Mouse (Mus musculus): ENCODE measurements around the gene Gm8232. TPM values are rescaled to one million over a fixed set of nuclear protein-coding genes. Genes with fewer than 3 reads are reported as not detected.
"Not testable (repeated sequence)": the region's sequence is repeated elsewhere in the genome, so short reads cannot be mapped to it uniquely, and the experiment has no call there.

Gm8232 gene
- not detected in 2 replicates for polyA plus RNA-seq (2015; fragmentation: Nextera tagmentation; extraction: Ambion mirVana)

- WGBS, result 95% methylated on average over 3 of the region's 3 CpGs
- H3K9me3 ChIP-seq; H3K27me3 ChIP-seq; H3K4me3 ChIP-seq; H3K9ac ChIP-seq (replicated peaks); H3K27ac ChIP-seq (replicated peaks); H3K4me2 ChIP-seq (replicated peaks); H3K36me3 ChIP-seq; H3K4me1 ChIP-seq; ATAC-seq (replicated peaks): not testable (repeated sequence)
Measured at GRCm38 (mm10) chr14:44433335-44433734, at the start of gene Gm8232. TSS of gene Gm8232 (plus strand) at chr14:44433635.

GRCm38 (mm10) chr14:44384233-44384632, 49.2 kb upstream of the Gm8232 start:
- whole genome bisulfite sequencing, result 83% methylated on average over 4 of the region's 4 CpGs
- H3K9me3 ChIP-seq; H3K9ac ChIP-seq (replicated peaks); H3K4me2 ChIP-seq (replicated peaks); H3K36me3 ChIP-seq; H3K4me3 ChIP-seq; H3K4me1 ChIP-seq; ATAC-seq (replicated peaks); H3K27me3 ChIP-seq; H3K27ac ChIP-seq (replicated peaks): not testable (repeated sequence)

- not testable (repeated sequence) for ATAC-seq (replicated peaks); H3K27ac ChIP-seq (replicated peaks); H3K4me1 ChIP-seq; H3K9me3 ChIP-seq; H3K4me3 ChIP-seq; H3K27me3 ChIP-seq; H3K36me3 ChIP-seq; H3K4me2 ChIP-seq (replicated peaks); H3K9ac ChIP-seq (replicated peaks)
- no CpG with 5 or more reads among the region's 2 CpGs for WGBS
Measured at GRCm38 (mm10) chr14:44410588-44410987, 22.8 kb upstream of the Gm8232 start, which contains the start of gene Gm3371. TSS of gene Gm3371 (minus strand) at chr14:44410688.

Other genes starting within 250 kb of the Gm8232 start
- gene Gm8212, start 236.0 kb upstream of the Gm8232 start, polyA plus RNA-seq (2015; fragmentation: Nextera tagmentation; extraction: Ambion mirVana), result not detected in 2 replicates
- gene 4930503E14Rik, start 220.4 kb upstream of the Gm8232 start, polyA plus RNA-seq (2015; fragmentation: Nextera tagmentation; extraction: Ambion mirVana), result not detected in 2 replicates
- not detected in 2 replicates for gene Gm8220, start 148.1 kb upstream of the Gm8232 start, polyA plus RNA-seq (2015; fragmentation: Nextera tagmentation; extraction: Ambion mirVana)
- not detected in 2 replicates for gene Gm5930, start 95.1 kb upstream of the Gm8232 start, polyA plus RNA-seq (2015; fragmentation: Nextera tagmentation; extraction: Ambion mirVana)
- gene Gm8229, start 68.3 kb upstream of the Gm8232 start, polyA plus RNA-seq (2015; fragmentation: Nextera tagmentation; extraction: Ambion mirVana), result not detected in 2 replicates
- gene Gm3371, start 22.9 kb upstream of the Gm8232 start, polyA plus RNA-seq (2015; fragmentation: Nextera tagmentation; extraction: Ambion mirVana), result not detected in 2 replicates
- not detected in 2 replicates for gene BC061237, start 58.8 kb downstream of the Gm8232 start, polyA plus RNA-seq (2015; fragmentation: Nextera tagmentation; extraction: Ambion mirVana)
- not detected in 2 replicates for gene Gm17093, start 84.6 kb downstream of the Gm8232 start, polyA plus RNA-seq (2015; fragmentation: Nextera tagmentation; extraction: Ambion mirVana)
- gene Gm8247, start 149.5 kb downstream of the Gm8232 start, polyA plus RNA-seq (2015; fragmentation: Nextera tagmentation; extraction: Ambion mirVana), result not detected in 2 replicates
- not detected in 2 replicates for gene Gm5624, start 194.3 kb downstream of the Gm8232 start, polyA plus RNA-seq (2015; fragmentation: Nextera tagmentation; extraction: Ambion mirVana)

Measured in forebrain, embryonic 15.5 days (tissue).